Mouse (Mus musculus) forebrain, embryonic 14.5 days (tissue): ENCODE results near the gene Trim7. TPM values are rescaled to one million over a fixed set of nuclear protein-coding genes. Genes with fewer than 3 reads are reported as not detected.
A peak's percentile ranks its signal among the peaks of the same experiment; 100 is the strongest.
"Not testable (repeated sequence)": the region's sequence is repeated elsewhere in the genome, so short reads cannot be mapped to it uniquely, and the experiment has no call there.

Experiments used
- ATAC-seq: fragments of 200-750 bp; cut with Nextera tagmentation; 2 replicates; pipeline ENCODE4 v1.8.0; 2017; ENCODE audit warnings: mild to moderate bottlenecking, moderate library complexity
- DNase-seq: peaks from one replicate; pipeline ENCODE4 v3.0.0-alpha.2; 2015; ENCODE audit warnings: low spot score
- H3K27ac ChIP-seq: fragments of 300-500 bp; sonication (generic); 2 replicates; pipeline ENCODE4 v1.5.1; 2014; ENCODE audit warnings: low read depth, mild to moderate bottlenecking, control low read depth, low read length, moderate library complexity
- H3K27me3 ChIP-seq: fragments of 300-500 bp; sonication (generic); replicated peaks from 2 replicates; pipeline ENCODE4 v1.6.1; 2014; ENCODE audit warnings: low read length, control low read depth, mixed read lengths; ENCODE audit not compliant: control insufficient read depth, insufficient read depth
- H3K36me3 ChIP-seq: fragments of 300-500 bp; sonication (generic); 2 replicates; pipeline ENCODE4 v1.6.1; 2014; ENCODE audit warnings: low read length, control low read depth; ENCODE audit not compliant: control insufficient read depth, insufficient read depth
- H3K4me1 ChIP-seq: fragments of 300-500 bp; sonication (generic); 2 replicates; pipeline ENCODE4 v1.6.1; 2014; ENCODE audit warnings: antibody characterized with exemption, low read length, control low read depth; ENCODE audit not compliant: control insufficient read depth, insufficient read depth
- H3K4me2 ChIP-seq: fragments of 300-500 bp; sonication (generic); 2 replicates; pipeline ENCODE4 v1.6.1; 2014; ENCODE audit warnings: mild to moderate bottlenecking, control low read depth, low read length
- H3K4me3 ChIP-seq: fragments of 300-500 bp; sonication (generic); 2 replicates; pipeline ENCODE4 v1.5.1; 2014; ENCODE audit warnings: low read depth, low read length, control low read depth
- H3K9ac ChIP-seq: fragments of 300-500 bp; sonication (generic); 2 replicates; pipeline ENCODE4 v1.6.1; 2014; ENCODE audit warnings: mild to moderate bottlenecking, low read length, control low read depth, moderate library complexity
- H3K9me3 ChIP-seq: fragments of 300-500 bp; sonication (generic); replicated peaks from 2 replicates; pipeline ENCODE4 v1.6.1; 2016; ENCODE audit warnings: low read length, control low read depth, mixed read lengths; ENCODE audit not compliant: control insufficient read depth
- WGBS: fragments of 180-500 bp; shearing (Covaris S2); extraction: QIAGEN DNeasy Blood & Tissue Kit; methylation state at CpG from one replicate; pipeline ENCODE4 v1.1.7; 2014; 5-methylcytosine and 5-hydroxymethylcytosine counted together
- polyA plus RNA-seq: library from polyadenylated mRNA; unstranded; fragments of >200 nt; fragmentation: Nextera tagmentation; extraction: Ambion mirVana; gene quantifications from 2 replicates; pipeline ENCODE4 v1.2.1, GENCODE M21; 2014

Gene Trim7
- polyA plus RNA-seq, 1 experiment from 2014 or later = 0.61 TPM

DNA sequence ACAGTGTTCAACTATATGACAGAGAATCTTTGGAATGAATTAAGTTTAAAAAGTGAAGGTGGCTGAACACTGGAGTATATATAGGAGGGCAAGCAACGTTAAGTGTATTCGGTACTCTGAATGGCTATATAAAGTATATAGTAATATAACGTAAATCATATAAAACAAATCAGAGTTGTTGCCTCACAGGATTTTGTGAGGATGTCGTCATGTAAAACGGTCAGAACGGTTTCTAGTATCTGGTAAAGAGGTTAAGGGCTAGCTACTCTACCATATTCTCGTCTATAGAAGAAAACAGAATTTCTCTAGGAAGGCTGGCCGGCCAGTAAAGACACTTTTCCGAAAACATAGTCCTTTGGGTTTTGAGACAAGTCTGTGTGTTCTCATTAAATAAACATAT lies 8.1 kb upstream of the Trim7 start:
- peaks cover 13% of the 10 kb centered on the region; the same call in 1 of the 2 replicates for H3K36me3 ChIP-seq
- H3K27me3 ChIP-seq = no peaks in the 10 kb centered on the region
- H3K9me3 ChIP-seq = no peaks in the 10 kb centered on the region
- peak overlapping the region; percentile 85 for H3K27ac ChIP-seq
- H3K4me1 ChIP-seq = peaks cover 14% of the 10 kb centered on the region
- H3K9ac ChIP-seq = peak overlapping the region; percentile 83
- peak overlapping the region; percentile 46 for H3K4me3 ChIP-seq
- ATAC-seq (no peak), DNase-seq (no peak)
- 8% methylated on average over 9 of the region's 9 CpGs for WGBS
- H3K4me2 ChIP-seq = peak overlapping the region; percentile 91

DNA sequence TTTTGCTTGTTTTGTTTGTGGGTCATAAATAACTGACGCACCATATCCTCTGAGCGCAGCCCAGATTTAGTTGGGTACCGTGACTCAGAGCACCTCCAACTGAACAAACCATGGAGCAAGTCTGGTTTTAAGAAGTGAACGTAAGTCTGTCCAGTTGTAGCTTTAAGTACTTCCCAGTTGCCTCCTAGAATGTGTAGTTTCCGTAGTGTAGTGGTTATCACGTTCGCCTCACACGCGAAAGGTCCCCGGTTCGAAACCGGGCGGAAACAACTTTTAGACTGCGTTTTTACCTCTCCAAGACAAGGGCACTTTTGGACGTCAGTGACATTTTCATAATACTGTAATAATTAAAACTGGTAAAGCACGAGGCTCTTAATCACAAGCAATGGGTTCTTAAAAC lies 7.6 kb upstream of the Trim7 start:
- H3K36me3 ChIP-seq = peaks cover 13% of the 10 kb centered on the region; the same call in 1 of the 2 replicates
- under 1% methylated on average over 16 of the region's 16 CpGs for WGBS
- peaks cover 14% of the 10 kb centered on the region for H3K4me1 ChIP-seq
- H3K27me3 ChIP-seq = no peaks in the 10 kb centered on the region
- H3K4me2 ChIP-seq = peak overlapping the region; percentile 91
- peak overlapping the region; percentile 83 for H3K9ac ChIP-seq
- ATAC-seq = peak; percentile 2; the same call in 1 of the 2 replicates
- peak overlapping the region; percentile 46 for H3K4me3 ChIP-seq
- H3K9me3 ChIP-seq = no peaks in the 10 kb centered on the region
- H3K27ac ChIP-seq = no peak overlapping the region
- DNase-seq = peak; percentile 96

DNA sequence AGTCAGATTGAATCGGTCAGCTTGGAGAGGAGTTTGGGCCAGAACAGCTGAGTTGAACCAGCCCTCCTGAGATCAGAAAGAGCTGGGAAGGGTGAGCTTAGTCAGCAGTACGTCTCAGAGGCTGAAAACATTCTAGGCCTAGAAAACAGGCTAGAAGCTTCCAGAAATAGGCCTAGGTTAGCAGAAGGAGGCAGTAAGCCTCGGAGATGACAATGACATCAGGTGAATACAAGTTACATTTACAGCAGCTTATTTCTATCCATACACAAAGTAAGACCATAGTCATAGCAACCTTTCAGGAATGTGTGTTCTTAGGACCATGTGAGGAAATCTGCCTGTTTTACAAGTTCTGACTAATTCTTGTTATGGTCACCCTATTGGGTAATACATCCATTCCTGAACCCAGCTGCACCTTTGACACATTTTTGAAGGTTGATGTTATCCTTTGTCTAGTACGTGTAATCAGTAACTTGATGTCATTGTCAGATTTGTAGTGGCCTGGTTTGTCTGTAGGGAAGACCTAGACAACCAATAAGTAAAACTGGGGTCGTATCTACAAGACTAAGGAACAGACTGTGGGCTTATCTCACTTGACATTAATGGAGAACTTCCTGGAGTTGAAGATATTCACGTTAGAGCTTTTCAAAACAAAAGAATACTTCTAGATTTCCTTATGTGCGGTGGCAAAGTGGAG lies 6.2 kb upstream of the Trim7 start:
- ATAC-seq (no peak), DNase-seq (no peak)
- Histone ChIP-seq H3K9me3 (no peaks in the 10 kb centered on the region), H3K9ac (no peak overlapping the region), H3K27ac (no peak overlapping the region), H3K27me3 (no peaks in the 10 kb centered on the region; the same call in none of the 2 replicates), H3K4me2 (no peak overlapping the region), H3K4me3 (no peak overlapping the region), H3K4me1 (peaks cover 12% of the 10 kb centered on the region), H3K36me3 (peaks cover 6% of the 10 kb centered on the region; the same call in 1 of the 2 replicates)
- 81% methylated on average over 7 of the region's 7 CpGs for WGBS

DNA sequence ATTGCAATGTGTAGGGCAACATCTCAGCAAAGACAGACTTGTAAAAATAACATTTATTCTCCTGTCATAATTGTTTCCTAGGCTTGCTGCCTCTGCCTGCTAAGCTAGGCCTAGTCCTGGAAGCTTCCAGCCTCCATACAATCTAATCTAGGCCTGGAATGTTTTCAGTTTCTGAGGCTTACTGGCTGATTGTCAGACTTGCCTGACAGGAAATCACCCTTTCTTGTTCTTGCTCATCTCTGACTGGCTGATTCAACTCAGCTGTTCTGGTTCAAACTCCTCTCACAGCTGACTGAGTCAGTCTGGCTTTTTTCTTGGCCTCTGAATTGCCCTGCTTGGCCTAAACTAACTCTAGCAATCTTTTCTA lies 5.6 kb upstream of the Trim7 start:
- ATAC-seq (no peak), DNase-seq (no peak)
- Histone ChIP-seq H3K4me1 (peaks cover 7% of the 10 kb centered on the region), H3K27ac (no peak overlapping the region), H3K9ac (no peak overlapping the region), H3K9me3 (no peaks in the 10 kb centered on the region), H3K4me2 (no peak overlapping the region), H3K36me3 (peaks cover 4% of the 10 kb centered on the region; the same call in 1 of the 2 replicates), H3K4me3 (no peak overlapping the region), H3K27me3 (no peaks in the 10 kb centered on the region; the same call in none of the 2 replicates)

DNA sequence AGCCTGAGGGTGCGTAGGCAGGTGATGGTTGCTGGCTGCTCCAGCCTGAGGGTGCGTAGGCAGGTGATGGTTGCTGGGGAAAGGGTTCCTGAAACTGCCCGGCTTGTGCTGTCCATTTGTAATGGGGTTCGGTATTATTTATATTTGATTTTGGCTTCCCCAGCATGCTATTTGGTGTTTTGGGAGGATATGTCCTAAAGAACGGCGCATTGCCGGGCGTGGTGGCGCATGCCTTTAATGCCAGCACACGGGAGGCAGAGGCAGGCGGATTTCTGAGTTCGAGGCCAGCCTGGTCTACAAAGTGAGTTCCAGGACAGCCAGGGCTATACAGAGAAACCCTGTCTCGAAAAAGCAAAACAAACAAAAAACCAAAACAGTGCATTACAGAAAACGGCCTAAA lies 4.6 kb upstream of the Trim7 start:
- not testable (repeated sequence) for H3K9ac ChIP-seq, H3K36me3 ChIP-seq, H3K27ac ChIP-seq, H3K4me3 ChIP-seq, H3K4me1 ChIP-seq, DNase-seq, H3K9me3 ChIP-seq, H3K27me3 ChIP-seq, ATAC-seq, H3K4me2 ChIP-seq
- WGBS = 88% methylated on average over 14 of the region's 14 CpGs

DNA sequence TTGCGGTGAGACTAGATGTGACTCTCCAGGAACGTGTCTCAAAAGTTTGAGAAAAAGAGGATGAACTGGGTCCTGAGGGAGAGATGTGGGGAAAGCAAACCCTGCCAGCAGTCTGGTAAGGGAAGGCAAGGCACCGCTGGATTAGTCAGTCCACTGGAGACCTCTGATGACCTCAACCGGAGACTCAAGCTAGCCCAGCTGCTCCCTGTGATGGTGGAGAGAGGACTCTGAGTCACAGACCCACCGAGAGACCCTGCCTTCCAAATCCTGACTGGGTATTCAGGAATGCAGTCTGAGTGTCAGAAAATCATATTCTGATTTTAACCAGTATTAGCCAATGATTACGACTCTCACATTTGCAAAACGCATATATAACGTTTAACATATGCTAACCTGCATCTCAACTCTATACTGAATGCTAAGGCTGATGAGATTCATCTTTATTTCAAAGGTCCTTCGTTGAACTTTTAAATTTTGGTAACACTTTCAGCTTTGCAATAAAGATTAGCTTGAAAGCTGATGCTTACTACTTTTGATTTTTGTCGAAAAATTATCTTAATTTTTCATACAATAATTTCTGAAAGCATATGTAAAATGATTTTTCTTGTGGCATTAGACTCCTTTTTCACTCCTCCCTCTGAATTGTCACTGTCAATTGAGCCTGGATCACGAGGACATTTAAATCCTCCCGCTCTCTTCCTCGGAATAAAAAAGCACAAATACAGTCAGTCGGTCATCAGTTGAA lies 3.0 kb upstream of the Trim7 start:
- peak overlapping the region; percentile 28; the same call in 1 of the 2 replicates for H3K4me3 ChIP-seq
- H3K27me3 ChIP-seq = no peaks in the 10 kb centered on the region; the same call in none of the 2 replicates
- DNase-seq (no peak), ATAC-seq (no peak)
- no peak overlapping the region for H3K9ac ChIP-seq
- H3K4me1 ChIP-seq = no peaks in the 10 kb centered on the region
- no peaks in the 10 kb centered on the region for H3K36me3 ChIP-seq
- peak overlapping the region; percentile 50 for H3K4me2 ChIP-seq
- H3K27ac ChIP-seq = no peak overlapping the region
- no peaks in the 10 kb centered on the region for H3K9me3 ChIP-seq
- WGBS = 35% methylated on average over 14 of the region's 14 CpGs

DNA sequence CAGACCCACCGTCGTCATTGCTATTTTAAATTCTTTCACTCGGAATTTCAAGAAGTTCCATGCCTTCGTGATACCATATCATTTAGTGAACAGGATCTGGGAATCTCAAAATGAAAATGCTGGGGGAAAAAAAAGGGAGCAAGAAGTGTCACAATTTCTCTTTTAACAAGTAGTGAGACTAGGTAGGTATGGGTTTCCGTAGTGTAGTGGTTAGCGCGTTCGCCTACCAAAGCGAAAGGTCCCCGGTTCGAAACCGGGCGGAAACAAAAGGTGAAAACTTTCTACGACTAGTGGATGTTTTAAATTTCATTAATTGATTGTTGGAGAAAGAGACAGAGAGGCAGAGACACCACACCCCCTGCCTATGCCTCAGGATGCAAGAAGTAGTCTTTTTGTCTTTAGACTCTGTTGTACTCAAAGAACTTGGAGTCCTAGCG lies 2.4 kb upstream of the Trim7 start:
- Histone ChIP-seq H3K27me3 (no peaks in the 10 kb centered on the region; the same call in none of the 2 replicates), H3K27ac (no peak overlapping the region), H3K4me2 (peak overlapping the region; percentile 50), H3K4me1 (no peaks in the 10 kb centered on the region), H3K9me3 (no peaks in the 10 kb centered on the region), H3K4me3 (peak overlapping the region; percentile 28), H3K36me3 (no peaks in the 10 kb centered on the region), H3K9ac (no peak overlapping the region)
- DNase-seq = peak; percentile 80
- WGBS = 1% methylated on average over 15 of the region's 15 CpGs
- ATAC-seq = peak; percentile 35; the same call in 1 of the 2 replicates

DNA sequence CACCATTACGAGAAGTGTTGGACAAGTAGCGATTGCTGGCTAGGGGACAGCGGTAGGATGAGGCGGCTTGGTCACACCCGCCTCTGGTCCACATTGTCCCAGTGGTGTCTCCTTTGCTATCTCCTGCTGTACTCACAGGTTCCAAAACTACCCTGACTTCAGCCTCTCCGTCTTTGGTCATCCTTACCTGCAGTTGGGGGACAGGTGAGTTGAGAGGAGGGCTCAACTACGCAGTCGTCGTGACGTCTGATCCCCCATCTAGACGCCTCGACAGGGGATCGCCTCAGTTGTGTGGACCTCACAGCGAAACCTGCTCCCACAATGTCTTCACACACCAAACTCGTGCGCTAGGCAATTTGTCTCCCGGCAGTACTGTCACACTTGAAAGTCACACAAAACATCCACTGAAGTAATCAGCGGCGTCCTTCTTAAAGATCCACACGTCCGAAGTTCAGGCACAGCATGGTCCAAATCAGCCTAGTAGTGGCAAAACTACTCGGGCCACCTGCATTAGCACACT lies 1.6 kb upstream of the Trim7 start:
- WGBS = 5% methylated on average over 22 of the region's 22 CpGs
- ATAC-seq = no peak

More for the DNA sequence above, 1.6 kb upstream of the Trim7 start:
- Histone ChIP-seq H3K9ac (0 out of 2 replicates have a peak overlapping the region, but pooled peaks have one; percentile 22), H3K4me2 (peak overlapping the region; percentile 50), H3K27ac (no peak overlapping the region), H3K4me3 (peak overlapping the region; percentile 28), H3K27me3 (no peaks in the 10 kb centered on the region; the same call in none of the 2 replicates), H3K9me3 (no peaks in the 10 kb centered on the region), H3K4me1 (no peaks in the 10 kb centered on the region), H3K36me3 (no peaks in the 10 kb centered on the region)
- DNase-seq = no peak
